Mouse (Mus musculus): Measurements from ENCODE around the gene Ubxn11.

DNA sequence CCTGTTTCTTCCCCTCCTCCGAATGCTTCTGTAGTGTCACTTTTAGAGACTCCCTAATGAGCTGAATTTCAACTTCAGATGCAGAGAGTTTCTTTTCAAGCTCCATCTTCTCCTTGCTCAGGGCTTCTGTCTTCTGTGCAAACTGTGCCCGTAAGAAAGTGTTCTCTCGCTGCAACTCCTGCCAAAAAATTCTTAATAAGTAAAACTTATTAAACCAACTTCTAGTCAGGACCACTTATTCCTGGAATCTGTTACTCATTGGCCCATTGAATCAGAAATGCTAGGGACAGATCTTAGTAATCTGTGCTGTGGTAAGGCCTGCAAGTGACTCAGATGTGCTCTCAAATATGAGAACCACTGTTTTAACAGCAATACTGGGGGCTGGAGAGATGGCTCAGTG lies 49.7 kb downstream of the Ubxn11 start:
- TF ChIP-seq CTCF (IDR thresholded peaks at IDR 0.05; ENCODE audit: extremely low read depth, insufficient read depth, low read length) (no peak), POLR2A (IDR thresholded peaks at IDR 0.05; ENCODE audit: extremely low read depth, insufficient read depth, low read length) (no peak)

All from cortical plate, adult 2 months (tissue).